Comparison of ENCODE assay signal across 8 mouse cellular contexts in genomic region chr4:43562769-43563600, GRCm38 (mm10). TPM values are rescaled to one million over a fixed set of nuclear protein-coding genes. Genes with fewer than 3 reads are reported as not detected.
DNase-seq lines count a peak whose midpoint lies in the region; ATAC-seq lines count a peak whose summit lies in the region.
"Had no signal": no experiment of that assay in that cellular context is flagged by ENCODE, and none has a peak within 500 bp of the region (broad histone marks: within the 10 kb centered on the region; RNA-seq: fewer than 3 reads in every experiment).

No protein-coding gene starts in this region.

- peaks cover 36% of the 10 kb centered on the region for H3K4me1 ChIP-seq in neural tube, embryonic 11.5 days (ENCODE audit: control insufficient read depth, insufficient read depth, low read length)
- peaks cover 37% of the 10 kb centered on the region for H3K4me1 ChIP-seq in embryonic facial prominence, embryonic 14.5 days (ENCODE audit: control insufficient read depth, insufficient read depth, low read length)
- H3K4me1 ChIP-seq in kidney, embryonic 15.5 days = peaks cover 48% of the 10 kb centered on the region
- peaks cover 32% of the 10 kb centered on the region for H3K4me1 ChIP-seq in neural tube, embryonic 14.5 days (ENCODE audit: control insufficient read depth, insufficient read depth, low read length)

- no peak for DNase-seq in neural tube, embryonic 11.5 days (ENCODE audit: low spot score)
- DNase-seq in neural tube, embryonic 10.5 days (ENCODE audit: extremely low spot score, low spot score) = no peak
- DNase-seq in embryonic facial prominence, embryonic 14.5 days (ENCODE audit: low spot score) = peak; percentile 25
- DNase-seq in thymus, postnatal 36 days = no peak
- DNase-seq in cerebellum, adult 9-11 months = no peak

- peak overlapping the region; percentile 91 for H3K27ac ChIP-seq in neural tube, embryonic 11.5 days (ENCODE audit: low read depth, low read length)
- H3K27ac ChIP-seq in embryonic facial prominence, embryonic 14.5 days (replicated peaks; ENCODE audit: low read depth, low read length) = peak overlapping the region; percentile 99
- H3K27ac ChIP-seq in kidney, embryonic 15.5 days = peak overlapping the region; percentile 100
- peak overlapping the region; percentile 95 for H3K27ac ChIP-seq in neural tube, embryonic 14.5 days (ENCODE audit: low read depth, low read length)

- peaks cover 17% of the 10 kb centered on the region for H3K36me3 ChIP-seq in neural tube, embryonic 11.5 days (ENCODE audit: control insufficient read depth, insufficient read depth, low read length)
- peaks cover 36% of the 10 kb centered on the region for H3K36me3 ChIP-seq in embryonic facial prominence, embryonic 14.5 days (ENCODE audit: control insufficient read depth, insufficient read depth, low read length)
- H3K36me3 ChIP-seq in kidney, embryonic 15.5 days = peaks cover 35% of the 10 kb centered on the region
- H3K36me3 ChIP-seq in neural tube, embryonic 14.5 days (ENCODE audit: control insufficient read depth, insufficient read depth, low read length) = peaks cover 29% of the 10 kb centered on the region

- peak overlapping the region; percentile 95 for H3K9ac ChIP-seq in neural tube, embryonic 11.5 days (ENCODE audit: low read length)
- peak overlapping the region; percentile 93 for H3K9ac ChIP-seq in embryonic facial prominence, embryonic 14.5 days (ENCODE audit: low read depth, low read length)
- peak overlapping the region; percentile 96 for H3K9ac ChIP-seq in kidney, embryonic 15.5 days
- peak overlapping the region; percentile 71 for H3K9ac ChIP-seq in neural tube, embryonic 14.5 days (replicated peaks; ENCODE audit: low read depth, low read length)

- H3K4me3 ChIP-seq in neural tube, embryonic 11.5 days (ENCODE audit: low read depth, low read length) = peak overlapping the region; percentile 89
- H3K4me3 ChIP-seq in embryonic facial prominence, embryonic 14.5 days (ENCODE audit: low read depth, low read length) = peak overlapping the region; percentile 96
- H3K4me3 ChIP-seq in kidney, embryonic 15.5 days (replicated peaks) = peak overlapping the region; percentile 90
- peak overlapping the region; percentile 63 for H3K4me3 ChIP-seq in neural tube, embryonic 14.5 days (ENCODE audit: low read depth, low read length)

- H3K9me3 ChIP-seq in neural tube, embryonic 11.5 days (ENCODE audit: control insufficient read depth, low read length) = no peaks in the 10 kb centered on the region
- H3K9me3 ChIP-seq in embryonic facial prominence, embryonic 14.5 days (ENCODE audit: control insufficient read depth, low read length) = no peaks in the 10 kb centered on the region
- H3K9me3 ChIP-seq in kidney, embryonic 15.5 days (replicated peaks) = no peaks in the 10 kb centered on the region
- H3K9me3 ChIP-seq in neural tube, embryonic 14.5 days (ENCODE audit: control insufficient read depth, low read length) = no peaks in the 10 kb centered on the region

- peak overlapping the region; percentile 67 for H3K4me2 ChIP-seq in neural tube, embryonic 11.5 days (ENCODE audit: low read depth)
- peak overlapping the region; percentile 88 for H3K4me2 ChIP-seq in embryonic facial prominence, embryonic 14.5 days (ENCODE audit: low read depth, low read length)
- peak overlapping the region; percentile 85 for H3K4me2 ChIP-seq in kidney, embryonic 15.5 days
- peak overlapping the region; percentile 95 for H3K4me2 ChIP-seq in neural tube, embryonic 14.5 days (ENCODE audit: low read depth, low read length)

- peak; percentile 18; the same call in 1 of the 2 replicates for ATAC-seq in neural tube, embryonic 11.5 days (ENCODE audit: insufficient read depth, low FRiP score, low TSS enrichment)
- no peak; the same call in 1 of the 2 replicates for ATAC-seq in embryonic facial prominence, embryonic 14.5 days (ENCODE audit: low read depth)
- ATAC-seq in kidney, embryonic 15.5 days (replicated peaks; ENCODE audit: low FRiP score) = 0 out of 2 replicates have a peak, but pooled peaks have one; percentile 1
- ATAC-seq in neural tube, embryonic 14.5 days (ENCODE audit: low read depth) = no peak; the same call in 1 of the 2 replicates

- WGBS in neural tube, embryonic 11.5 days = 9% methylated on average over 22 of the region's 22 CpGs
- WGBS in embryonic facial prominence, embryonic 14.5 days = 5% methylated on average over 22 of the region's 22 CpGs
- WGBS in kidney, embryonic 15.5 days = 2% methylated on average over 22 of the region's 22 CpGs
- WGBS in neural tube, embryonic 14.5 days = 9% methylated on average over 22 of the region's 22 CpGs

- H3K27me3 ChIP-seq in neural tube, embryonic 11.5 days (ENCODE audit: control insufficient read depth, insufficient read depth, low read length) = no peaks in the 10 kb centered on the region
- no peaks in the 10 kb centered on the region for H3K27me3 ChIP-seq in embryonic facial prominence, embryonic 14.5 days (replicated peaks; ENCODE audit: control insufficient read depth, insufficient read depth, low read length)
- no peaks in the 10 kb centered on the region for H3K27me3 ChIP-seq in kidney, embryonic 15.5 days
- H3K27me3 ChIP-seq in neural tube, embryonic 14.5 days (ENCODE audit: control insufficient read depth, insufficient read depth, low read length) = no peaks in the 10 kb centered on the region

RNA-seq across cellular contexts. Expression of gene Tln1, which starts 0.5 kb away (rescaled TPM):
- polyA plus RNA-seq in neural tube, embryonic 11.5 days (2014; fragmentation: Nextera tagmentation; extraction: Ambion mirVana) = 42.1 and 48.8 TPM in 2 replicates
- 67.8 and 70.2 TPM in 2 replicates for polyA plus RNA-seq in embryonic facial prominence, embryonic 14.5 days (2014; fragmentation: Nextera tagmentation; extraction: Ambion mirVana)
- 71.8 and 81.0 TPM in 2 replicates for polyA plus RNA-seq in kidney, embryonic 15.5 days (2015; fragmentation: Nextera tagmentation; extraction: Ambion mirVana)
- polyA plus RNA-seq in neural tube, embryonic 14.5 days (2014; fragmentation: Nextera tagmentation; extraction: Ambion mirVana) = 48.8 and 57.8 TPM in 2 replicates

RNA-seq across cellular contexts. Expression of gene Creb3, which starts 0.9 kb away (rescaled TPM):
- polyA plus RNA-seq in neural tube, embryonic 11.5 days (2014; fragmentation: Nextera tagmentation; extraction: Ambion mirVana) = 56.0 and 62.5 TPM in 2 replicates
- polyA plus RNA-seq in embryonic facial prominence, embryonic 14.5 days (2014; fragmentation: Nextera tagmentation; extraction: Ambion mirVana) = 79.6 and 83.0 TPM in 2 replicates
- 61.6 and 66.4 TPM in 2 replicates for polyA plus RNA-seq in kidney, embryonic 15.5 days (2015; fragmentation: Nextera tagmentation; extraction: Ambion mirVana)
- 86.2 and 92.8 TPM in 2 replicates for polyA plus RNA-seq in neural tube, embryonic 14.5 days (2014; fragmentation: Nextera tagmentation; extraction: Ambion mirVana)

RNA-seq across cellular contexts. Expression of gene Rgp1, which starts 15.5 kb away (rescaled TPM):
- polyA plus RNA-seq in neural tube, embryonic 11.5 days (2014; fragmentation: Nextera tagmentation; extraction: Ambion mirVana) = 26.5 and 32.1 TPM in 2 replicates
- polyA plus RNA-seq in embryonic facial prominence, embryonic 14.5 days (2014; fragmentation: Nextera tagmentation; extraction: Ambion mirVana) = 25.1 and 25.7 TPM in 2 replicates
- polyA plus RNA-seq in kidney, embryonic 15.5 days (2015; fragmentation: Nextera tagmentation; extraction: Ambion mirVana) = 29.3 and 30.7 TPM in 2 replicates
- polyA plus RNA-seq in neural tube, embryonic 14.5 days (2014; fragmentation: Nextera tagmentation; extraction: Ambion mirVana) = 24.1 and 28.2 TPM in 2 replicates

RNA-seq across cellular contexts. Expression of gene Gba2, which starts 15.7 kb away (rescaled TPM):
- 29.8 and 30.8 TPM in 2 replicates for polyA plus RNA-seq in neural tube, embryonic 11.5 days (2014; fragmentation: Nextera tagmentation; extraction: Ambion mirVana)
- polyA plus RNA-seq in embryonic facial prominence, embryonic 14.5 days (2014; fragmentation: Nextera tagmentation; extraction: Ambion mirVana) = 15.1 and 19.1 TPM in 2 replicates
- polyA plus RNA-seq in kidney, embryonic 15.5 days (2015; fragmentation: Nextera tagmentation; extraction: Ambion mirVana) = 20.4 and 22.7 TPM in 2 replicates
- 44.4 and 48.5 TPM in 2 replicates for polyA plus RNA-seq in neural tube, embryonic 14.5 days (2014; fragmentation: Nextera tagmentation; extraction: Ambion mirVana)

RNA-seq across cellular contexts. Expression of gene Msmp, which starts 21.3 kb away (rescaled TPM):
- polyA plus RNA-seq in neural tube, embryonic 11.5 days (2014; fragmentation: Nextera tagmentation; extraction: Ambion mirVana) = 1.8 and 2.4 TPM in 2 replicates
- polyA plus RNA-seq in embryonic facial prominence, embryonic 14.5 days (2014; fragmentation: Nextera tagmentation; extraction: Ambion mirVana) = 1.3 and 1.5 TPM in 2 replicates
- polyA plus RNA-seq in kidney, embryonic 15.5 days (2015; fragmentation: Nextera tagmentation; extraction: Ambion mirVana) = 1.3 and 2.6 TPM in 2 replicates
- 1.9 TPM in 1 of 2 replicates, not detected in the other for polyA plus RNA-seq in neural tube, embryonic 14.5 days (2014; fragmentation: Nextera tagmentation; extraction: Ambion mirVana)
- polyA plus RNA-seq: large intestine, adult 2 months had no signal

Comparison
In these comparisons a context has a peak if more than half of its experiments do, and no peak if none do; other contexts are left out.
1. ATAC-seq: peak in neural tube, embryonic 11.5 days (single experiment) and kidney, embryonic 15.5 days (single experiment); none in embryonic facial prominence, embryonic 14.5 days (single experiment) and neural tube, embryonic 14.5 days (single experiment).
2. Peak in every context shown above with its lines, with median percentiles within 50 percentile points of each other: H3K27ac ChIP-seq, H3K4me2 ChIP-seq, H3K4me3 ChIP-seq and H3K9ac ChIP-seq.